Mouse (Mus musculus): ENCODE measurements around the gene 1190002N15Rik.

DNA sequence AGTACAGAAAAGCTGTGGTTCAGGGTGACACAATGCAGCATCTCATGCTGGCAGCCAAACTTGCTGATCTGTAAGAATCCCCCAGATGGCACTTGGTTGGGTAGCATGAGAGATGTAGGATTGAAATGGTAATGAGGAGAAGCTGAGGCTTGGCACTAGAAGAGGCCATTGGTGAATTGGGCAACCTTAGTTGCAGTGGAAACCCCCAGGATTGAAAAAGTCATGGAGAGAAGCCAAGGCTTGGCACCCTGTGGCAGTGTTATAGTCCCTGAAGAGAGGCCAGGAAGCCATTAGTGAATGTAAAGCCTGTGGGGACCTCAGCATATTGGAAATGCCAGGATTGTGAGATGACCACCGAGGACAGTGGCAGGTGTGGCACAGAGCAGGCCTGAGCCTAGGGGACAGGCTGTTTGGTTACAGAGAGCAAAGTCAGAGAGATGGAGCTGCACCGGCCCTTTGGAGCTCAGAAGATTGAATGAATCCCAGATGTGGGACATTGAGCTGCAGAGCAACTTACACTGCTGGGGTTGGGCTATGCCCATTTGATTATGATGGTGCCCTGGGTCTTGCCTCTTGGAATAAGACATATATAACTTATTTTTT lies 12.7 kb upstream of the 1190002N15Rik start:
- no peak for TF ChIP-seq POLR2A (IDR thresholded peaks at IDR 0.05; ENCODE audit: borderline replicate concordance, low read depth, low read length)
- TF ChIP-seq CTCF (IDR thresholded peaks at IDR 0.05; ENCODE audit: low read depth, low read length): no peak
